Mouse (Mus musculus): ENCODE data around the gene Olfr311.
"Not testable (repeated sequence)": the region's sequence is repeated elsewhere in the genome, so short reads cannot be mapped to it uniquely, and the experiment has no call there.

Gene Olfr311

DNA sequence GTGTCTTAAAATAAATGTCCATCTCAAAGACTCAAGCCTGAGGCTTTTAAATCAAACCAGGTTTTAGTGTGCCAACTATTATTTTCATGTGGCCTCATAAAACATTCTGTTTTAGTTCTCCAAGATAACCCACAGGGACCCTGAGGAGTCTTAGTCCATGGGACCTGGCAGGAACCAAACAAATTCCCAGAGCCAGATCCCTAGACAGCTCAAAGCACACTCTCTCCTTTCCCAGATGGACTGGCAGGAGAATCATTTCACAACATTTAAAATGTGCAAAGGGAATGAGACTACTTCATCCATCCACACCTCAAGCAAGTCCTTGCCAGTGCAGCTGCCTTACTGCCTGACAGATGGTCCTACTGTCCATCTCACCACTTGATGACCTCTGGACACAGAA, at the start of gene Olfr311:
TSS of gene Olfr311 (plus strand) at position 301 of the 400 bp plus-strand sequence.
- not testable (repeated sequence) for DNase-seq (ENCODE audit: low read depth, low spot score)

GRCm38 (mm10) chr11:58789532-58789931, 49.5 kb upstream of the Olfr311 start:
- DNase-seq (ENCODE audit: low read depth, low spot score), result no peak

GRCm38 (mm10) chr11:58790053-58790452, 49.0 kb upstream of the Olfr311 start:
- no peak for DNase-seq (ENCODE audit: low read depth, low spot score)

DNA sequence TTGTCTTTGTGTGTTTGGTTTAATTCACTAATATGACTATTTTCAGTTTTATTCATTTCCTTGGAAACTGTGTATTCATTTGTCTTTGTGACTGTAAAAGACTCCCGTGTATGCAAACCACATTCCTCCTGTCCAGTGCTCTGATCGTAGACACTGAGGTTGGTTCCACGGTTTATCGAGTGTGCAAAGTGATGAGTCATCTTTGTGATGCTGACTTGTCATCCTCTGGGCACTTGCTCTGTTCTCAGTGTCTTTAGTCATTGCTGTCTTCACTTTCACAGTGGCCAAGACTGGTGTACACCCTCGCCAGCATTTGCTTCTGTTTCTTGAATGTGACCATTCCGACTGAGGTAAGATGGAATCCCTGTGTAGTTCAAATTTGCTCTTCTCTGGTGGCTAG, 48.4 kb upstream of the Olfr311 start:
- no peak for DNase-seq (ENCODE audit: low read depth, low spot score)

- DNase-seq (ENCODE audit: low read depth, low spot score), result peak; percentile 26
Measured at GRCm38 (mm10) chr11:58795856-58796255, 43.2 kb upstream of the Olfr311 start.

DNA sequence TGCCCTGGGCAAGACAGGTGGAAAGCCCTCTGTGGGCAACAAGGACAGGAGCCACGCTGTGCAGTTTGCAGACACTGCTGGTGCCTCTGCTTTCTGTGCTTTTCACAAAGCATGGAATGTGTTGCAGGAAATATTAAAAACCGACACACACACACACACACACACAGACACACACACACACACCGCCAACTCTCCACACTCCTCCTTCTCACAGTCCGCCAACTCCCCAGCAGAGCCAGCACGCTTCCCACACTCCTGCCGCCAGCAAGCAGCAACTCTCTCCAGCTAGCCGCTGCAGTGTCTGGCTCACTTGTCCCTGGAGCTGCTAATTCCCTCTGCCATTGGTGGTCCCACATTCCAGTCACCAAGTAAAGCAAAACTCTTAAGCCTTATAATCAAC, 42.2 kb upstream of the Olfr311 start:
- DNase-seq (ENCODE audit: low read depth, low spot score), result no peak

DNA sequence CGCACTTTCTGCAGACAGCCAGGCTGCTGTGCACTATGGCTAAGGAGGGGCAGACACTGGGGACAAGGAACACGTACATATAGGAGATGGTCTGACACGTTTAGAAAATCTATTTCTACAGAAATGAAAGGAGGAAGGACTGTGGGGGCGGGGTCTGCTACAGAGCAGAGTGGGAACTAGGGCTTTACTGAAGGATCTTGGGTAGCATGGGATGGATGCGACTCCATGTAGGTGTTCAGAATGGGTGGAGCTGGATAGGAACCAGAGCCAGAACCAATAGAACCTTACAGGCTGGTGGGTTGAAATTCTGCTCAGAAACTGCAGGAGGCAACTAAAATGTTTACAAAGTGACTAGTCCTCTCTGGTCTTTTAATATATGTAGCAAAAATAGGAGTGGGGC, 39.3 kb upstream of the Olfr311 start:
- DNase-seq (ENCODE audit: low read depth, low spot score), result no peak

DNA sequence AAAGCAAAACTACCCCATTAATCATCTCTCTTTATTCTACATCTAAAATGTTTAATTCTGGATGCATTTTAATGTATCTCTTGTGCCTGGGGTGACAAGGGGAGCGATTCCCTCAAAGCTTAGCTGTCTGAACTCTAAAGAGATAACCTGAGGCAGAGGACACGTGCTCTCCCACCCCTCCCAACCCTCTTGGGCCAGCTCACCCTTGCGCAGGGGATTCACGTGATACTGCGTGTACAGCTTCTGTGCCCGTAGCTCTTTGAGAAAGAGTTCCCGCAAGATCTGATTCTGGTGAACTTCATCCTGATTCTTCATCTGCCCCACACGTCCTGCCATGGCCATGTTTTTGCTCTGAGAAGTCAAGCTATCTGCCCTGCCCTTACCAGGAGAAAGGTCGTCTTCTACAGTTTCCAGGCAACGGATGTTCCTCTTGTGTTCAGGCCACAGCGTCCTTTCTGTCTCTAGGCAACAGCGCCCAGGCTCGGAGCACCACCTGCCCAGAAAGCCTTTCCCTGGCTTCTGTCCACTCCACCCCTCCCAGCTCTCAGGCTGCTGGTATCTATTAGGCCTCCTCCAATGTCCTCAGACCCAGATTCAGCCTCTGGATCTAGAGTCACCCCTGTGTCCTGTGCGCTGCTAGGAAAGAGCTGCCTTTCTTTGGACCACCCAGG, 37.4 kb upstream of the Olfr311 start, which contains the start of gene Fam183b:
TSS of gene Fam183b (minus strand) at position 403 of the 671 bp plus-strand sequence.
- DNase-seq (ENCODE audit: low read depth, low spot score), result peak; percentile 77

DNA sequence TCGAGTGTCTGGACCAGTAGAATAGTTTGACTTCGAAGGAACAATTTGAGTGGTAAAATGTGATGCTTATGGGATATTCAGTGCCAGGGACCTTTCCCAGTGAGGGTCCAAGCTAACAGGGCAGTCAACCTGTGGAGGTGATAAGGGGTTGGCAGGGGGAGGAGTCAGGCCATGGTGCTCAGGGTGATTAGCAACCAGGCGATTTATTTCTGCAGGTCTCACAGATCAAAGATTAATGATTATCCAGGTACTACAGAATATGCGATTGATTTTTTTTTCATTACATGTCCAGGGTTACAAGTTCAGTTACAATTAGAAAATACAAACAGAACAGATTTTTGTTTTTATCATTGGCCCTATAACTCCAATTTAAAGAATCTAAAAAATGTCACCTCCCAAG, 35.2 kb upstream of the Olfr311 start:
- no peak for DNase-seq (ENCODE audit: low read depth, low spot score)

GRCm38 (mm10) chr11:58804393-58804792, 34.7 kb upstream of the Olfr311 start:
- no peak for DNase-seq (ENCODE audit: low read depth, low spot score)

GRCm38 (mm10) chr11:58812001-58812400, 27.1 kb upstream of the Olfr311 start:
- DNase-seq (ENCODE audit: low read depth, low spot score), result peak; percentile 54

GRCm38 (mm10) chr11:58814700-58815099, 24.4 kb upstream of the Olfr311 start, which contains the start of gene Olfr313:
Gene Olfr313 (plus strand): TSS chr11:58815000.
- not testable (repeated sequence) for DNase-seq (ENCODE audit: low read depth, low spot score)

DNA sequence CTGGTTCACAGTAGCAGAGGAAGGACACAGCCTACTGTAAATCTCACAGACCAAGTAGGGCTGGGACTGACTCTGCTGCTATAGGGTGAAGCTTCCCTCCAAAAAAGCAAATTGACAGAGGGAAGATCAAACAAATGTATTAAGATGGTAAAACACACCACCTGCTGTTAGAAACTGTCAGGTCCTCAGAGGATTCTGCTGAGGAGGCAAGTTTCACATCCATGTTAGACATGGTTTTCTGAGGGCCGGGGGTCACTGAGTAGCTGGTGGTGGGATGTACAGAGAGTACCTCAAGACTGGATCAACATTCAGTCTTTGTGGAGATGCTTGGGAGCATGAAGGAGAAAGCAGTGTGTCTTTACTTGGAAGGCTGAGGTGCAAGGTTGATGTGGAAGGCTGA, 23.4 kb upstream of the Olfr311 start:
- DNase-seq (ENCODE audit: low read depth, low spot score), result no peak

GRCm38 (mm10) chr11:58828937-58829336, 10.1 kb upstream of the Olfr311 start, which contains the start of gene Olfr312:
Gene Olfr312 (plus strand): TSS chr11:58829237.
- not testable (repeated sequence) for DNase-seq (ENCODE audit: low read depth, low spot score)

GRCm38 (mm10) chr11:58829764-58830163, 9.3 kb upstream of the Olfr311 start:
- DNase-seq (ENCODE audit: low read depth, low spot score), result no peak

DNA sequence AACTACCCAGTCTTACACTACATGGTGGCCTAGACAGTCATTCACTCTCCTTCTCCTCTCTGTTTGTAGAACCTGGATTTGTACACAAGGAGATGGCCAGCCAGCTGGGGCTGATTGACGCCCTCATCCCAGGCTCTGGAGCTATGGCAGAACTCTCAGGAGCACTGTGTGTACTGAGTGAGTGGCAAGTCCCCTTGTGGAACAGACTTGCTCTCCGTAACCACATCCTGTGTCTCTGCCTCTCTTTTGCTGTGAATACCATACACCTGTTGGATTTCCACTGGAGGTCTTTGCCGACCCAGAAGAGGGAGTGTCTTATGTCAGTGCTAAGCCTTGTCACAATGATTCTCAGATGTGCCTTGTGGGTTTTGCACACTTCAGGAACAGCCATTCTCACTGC, 6.5 kb upstream of the Olfr311 start:
- not testable (repeated sequence) for DNase-seq (ENCODE audit: low read depth, low spot score)

DNA sequence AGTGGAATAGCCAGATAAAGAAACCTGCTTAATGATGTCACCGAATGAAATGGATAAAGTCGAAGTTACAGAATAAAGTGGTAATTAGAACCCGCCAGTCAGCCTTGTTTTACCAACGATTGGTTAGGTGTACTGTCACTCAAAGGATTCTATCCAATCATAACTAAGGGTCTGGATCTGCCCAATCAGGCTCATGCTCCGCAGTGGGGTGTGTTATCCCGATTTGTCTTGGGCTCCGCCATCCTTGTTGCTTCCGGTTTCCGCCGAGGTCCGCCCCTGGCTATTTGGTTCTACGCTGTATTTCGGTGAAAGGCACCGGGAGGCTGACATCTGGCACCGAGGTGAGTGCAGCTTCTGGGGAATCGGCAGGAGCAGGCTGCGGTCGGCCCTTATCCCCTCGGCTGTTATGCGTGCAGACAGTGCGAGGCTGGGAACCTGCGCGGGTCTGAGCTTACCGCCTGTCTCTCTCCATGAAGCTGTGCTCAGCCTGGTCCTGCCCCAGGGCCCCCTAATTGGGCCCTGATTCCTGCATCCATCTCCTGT, 7.9 kb downstream of the Olfr311 start, which contains the start of gene Gm12258:
TSS of gene Gm12258 (plus strand) at position 240 of the 543 bp plus-strand sequence.
- peak; percentile 97 for DNase-seq (ENCODE audit: low read depth, low spot score)

GRCm38 (mm10) chr11:58847636-58848035, 8.6 kb downstream of the Olfr311 start:
- DNase-seq (ENCODE audit: low read depth, low spot score), result no peak

GRCm38 (mm10) chr11:58849731-58850130, 10.7 kb downstream of the Olfr311 start:
- DNase-seq (ENCODE audit: low read depth, low spot score), result peak; percentile 6

GRCm38 (mm10) chr11:58860744-58861143, 21.7 kb downstream of the Olfr311 start:
- no peak for DNase-seq (ENCODE audit: low read depth, low spot score)

GRCm38 (mm10) chr11:58867039-58867953, 28.2 kb downstream of the Olfr311 start, which contains the start of gene 2810021J22Rik:
Gene 2810021J22Rik (plus strand): TSS chr11:58867216.
- peak; percentile 93 for DNase-seq (ENCODE audit: low read depth, low spot score)

- DNase-seq (ENCODE audit: low read depth, low spot score), result no peak
Measured at GRCm38 (mm10) chr11:58867954-58868330, 28.9 kb downstream of the Olfr311 start.

All from ZHBTc4 (cell line).